Mouse (Mus musculus) heart, embryonic 14.5 days (tissue): ENCODE results near the gene Fkbp15. TPM values are rescaled to one million over a fixed set of nuclear protein-coding genes. Genes with fewer than 3 reads are reported as not detected.
A peak's percentile ranks its signal among the peaks of the same experiment; 100 is the strongest.

Source experiments
- ATAC-seq: fragments of 200-750 bp; cut with Nextera tagmentation; 2 replicates; pipeline ENCODE4 v1.8.0; 2017; ENCODE audit warnings: low read depth, moderate TSS enrichment; ENCODE audit not compliant: insufficient number of reproducible peaks, insufficient read depth, low FRiP score
- H3K27ac ChIP-seq, 2 experiments: fragments of 200-500 bp in 1 of 2; fragments of 300-500 bp in 1 of 2; sonication (generic) in 1 of 2; replicated peaks in 1 of 2; 2 replicates each; pipeline ENCODE4 v1.5.1; 2012 to 2014; ENCODE audit warnings: low read depth in 2 of 2, low read length in 2 of 2, control low read depth in 1 of 2, mild to moderate bottlenecking in 1 of 2, mixed read lengths in 1 of 2; ENCODE audit not compliant: control insufficient read depth in 1 of 2, insufficient read depth in 1 of 2
- H3K27me3 ChIP-seq: fragments of 300-500 bp; sonication (generic); 2 replicates; pipeline ENCODE4 v1.6.1; 2014; ENCODE audit warnings: mild to moderate bottlenecking, low read length, control low read depth; ENCODE audit not compliant: control insufficient read depth, insufficient read depth
- H3K36me3 ChIP-seq: fragments of 300-500 bp; sonication (generic); 2 replicates; pipeline ENCODE4 v1.6.1; 2014; ENCODE audit warnings: mild to moderate bottlenecking, control low read depth, low read length, mixed read lengths; ENCODE audit not compliant: control insufficient read depth, insufficient read depth
- H3K4me1 ChIP-seq, 2 experiments: fragments of 200-500 bp in 1 of 2; fragments of 300-500 bp in 1 of 2; sonication (generic) in 1 of 2; 2 replicates each; pipeline ENCODE4 v1.6.1; 2012 to 2014; ENCODE audit warnings: low read length in 2 of 2, control low read depth in 1 of 2, mixed read lengths in 1 of 2; ENCODE audit not compliant: control insufficient read depth in 2 of 2, insufficient read depth in 2 of 2
- H3K4me2 ChIP-seq: fragments of 300-500 bp; sonication (generic); 2 replicates; pipeline ENCODE4 v1.6.1; 2014; ENCODE audit warnings: mild to moderate bottlenecking, low read length
- H3K4me3 ChIP-seq, 2 experiments: fragments of 200-500 bp in 1 of 2; fragments of 300-500 bp in 1 of 2; sonication (generic) in 1 of 2; 2 replicates each; pipeline ENCODE4 v1.5.1; 2012 to 2014; ENCODE audit warnings: low read length in 2 of 2, mild to moderate bottlenecking in 2 of 2, control low read depth in 1 of 2, low read depth in 1 of 2, moderate library complexity in 1 of 2; ENCODE audit not compliant: control insufficient read depth in 1 of 2, insufficient read depth in 1 of 2
- H3K9ac ChIP-seq: fragments of 300-500 bp; sonication (generic); 2 replicates; pipeline ENCODE4 v1.6.1; 2014; ENCODE audit warnings: mild to moderate bottlenecking, low read length
- H3K9me3 ChIP-seq: fragments of 300-500 bp; sonication (generic); 2 replicates; pipeline ENCODE4 v1.6.1; 2016; ENCODE audit warnings: low read length, control low read depth; ENCODE audit not compliant: control insufficient read depth
- WGBS: fragments of 180-500 bp; shearing (Covaris S2); extraction: QIAGEN DNeasy Blood & Tissue Kit; methylation state at CpG from one replicate; pipeline ENCODE4 v1.1.7; 2014; 5-methylcytosine and 5-hydroxymethylcytosine counted together
- polyA plus RNA-seq: library from polyadenylated mRNA; unstranded; fragments of >200 nt; fragmentation: Nextera tagmentation; extraction: Ambion mirVana; gene quantifications from 2 replicates; pipeline ENCODE4 v1.2.1, GENCODE M21; 2014

Fkbp15 gene
- polyA plus RNA-seq, 1 experiment from 2014 or later = 20.8 TPM

GRCm38 (mm10) chr4:62383752-62384151, 23.4 kb upstream of the Fkbp15 start:
- no peak overlapping the region for H3K27ac ChIP-seq
- H3K4me3 ChIP-seq = no peak overlapping the region
- ATAC-seq = no peak
- H3K9me3 ChIP-seq = no peaks in the 10 kb centered on the region
- H3K27me3 ChIP-seq = no peaks in the 10 kb centered on the region
- H3K36me3 ChIP-seq = peaks cover 32% of the 10 kb centered on the region
- H3K4me1 ChIP-seq = 0 out of 4 replicates have a peak, but pooled peaks cover 0 to under 1% of the 10 kb centered on the region in 2 experiments
- H3K4me2 ChIP-seq = no peak overlapping the region
- H3K9ac ChIP-seq = no peak overlapping the region
- WGBS = 84% methylated on average over 7 of the region's 7 CpGs

- peaks cover 26% of the 10 kb centered on the region for H3K36me3 ChIP-seq
- H3K4me3 ChIP-seq = no peak overlapping the region
- H3K4me2 ChIP-seq = no peak overlapping the region
- WGBS = 88% methylated on average over 6 of the region's 6 CpGs
- H3K27me3 ChIP-seq = no peaks in the 10 kb centered on the region
- ATAC-seq = no peak
- H3K4me1 ChIP-seq = peaks cover 2 to 3% of the 10 kb centered on the region in 2 experiments; a peak in 1 of 4 replicates
- H3K27ac ChIP-seq = no peak overlapping the region
- H3K9me3 ChIP-seq = no peaks in the 10 kb centered on the region
- H3K9ac ChIP-seq = no peak overlapping the region
These were observed 22.9 kb upstream of the Fkbp15 start for GRCm38 (mm10) chr4:62383207-62383606.

- Histone ChIP-seq H3K4me1 (peaks cover 2 to 5% of the 10 kb centered on the region in 2 experiments; a peak in 3 of 4 replicates), H3K9ac (no peak overlapping the region), H3K9me3 (no peaks in the 10 kb centered on the region), H3K27ac (no peak overlapping the region), H3K27me3 (no peaks in the 10 kb centered on the region), H3K4me3 (no peak overlapping the region), H3K36me3 (peaks cover 3% of the 10 kb centered on the region; the same call in 1 of the 2 replicates), H3K4me2 (no peak overlapping the region)
- WGBS = 76% methylated on average over 9 of the region's 9 CpGs
- no peak for ATAC-seq
These were observed 19.5 kb upstream of the Fkbp15 start for GRCm38 (mm10) chr4:62379724-62380381.

GRCm38 (mm10) chr4:62376123-62376522, 15.8 kb upstream of the Fkbp15 start:
- WGBS = 87% methylated on average over 2 of the region's 2 CpGs
- H3K9me3 ChIP-seq = no peaks in the 10 kb centered on the region
- no peak for ATAC-seq
- no peaks in the 10 kb centered on the region for H3K27me3 ChIP-seq
- H3K4me3 ChIP-seq = no peak overlapping the region
- H3K36me3 ChIP-seq = no peaks in the 10 kb centered on the region
- peaks cover 8 to 31% of the 10 kb centered on the region in 2 experiments for H3K4me1 ChIP-seq
- no peak overlapping the region for H3K27ac ChIP-seq
- no peak overlapping the region for H3K4me2 ChIP-seq
- H3K9ac ChIP-seq = no peak overlapping the region

GRCm38 (mm10) chr4:62374342-62374741, 14.0 kb upstream of the Fkbp15 start:
- Histone ChIP-seq H3K9ac (peak overlapping the region; percentile 2), H3K4me1 (peaks cover 11 to 40% of the 10 kb centered on the region in 2 experiments), H3K9me3 (no peaks in the 10 kb centered on the region), H3K27ac (peak overlapping the region; percentile 36 to 69; a peak in 3 of 4 replicates), H3K4me3 (no peak overlapping the region), H3K4me2 (peak overlapping the region; percentile 37), H3K36me3 (no peaks in the 10 kb centered on the region), H3K27me3 (no peaks in the 10 kb centered on the region)
- 29% methylated on average over 4 of the region's 4 CpGs for WGBS
- no peak for ATAC-seq

GRCm38 (mm10) chr4:62373668-62374067, 13.3 kb upstream of the Fkbp15 start:
- Histone ChIP-seq H3K27ac (no peak overlapping the region), H3K9me3 (no peaks in the 10 kb centered on the region), H3K4me2 (no peak overlapping the region), H3K4me1 (peaks cover 11 to 46% of the 10 kb centered on the region in 2 experiments), H3K36me3 (no peaks in the 10 kb centered on the region), H3K4me3 (no peak overlapping the region), H3K27me3 (no peaks in the 10 kb centered on the region), H3K9ac (no peak overlapping the region)
- ATAC-seq = no peak
- 62% methylated on average over 7 of the region's 7 CpGs for WGBS

GRCm38 (mm10) chr4:62372818-62373520, 12.6 kb upstream of the Fkbp15 start:
- Histone ChIP-seq H3K27me3 (no peaks in the 10 kb centered on the region), H3K4me3 (no peak overlapping the region), H3K4me2 (no peak overlapping the region), H3K9ac (no peak overlapping the region), H3K36me3 (no peaks in the 10 kb centered on the region), H3K9me3 (no peaks in the 10 kb centered on the region), H3K27ac (no peak overlapping the region), H3K4me1 (peaks cover 9 to 44% of the 10 kb centered on the region in 2 experiments)
- no peak for ATAC-seq
- 85% methylated on average over 9 of the region's 9 CpGs for WGBS
